Mouse (Mus musculus) megakaryocyte, embryonic 14.5 days (primary cell): ENCODE measurements around the gene Cpsf4. TPM values are rescaled to one million over a fixed set of nuclear protein-coding genes. Genes with fewer than 3 reads are reported as not detected.
A peak's percentile ranks its signal among the peaks of the same experiment; 100 is the strongest.
"Not testable (repeated sequence)": the region's sequence is repeated elsewhere in the genome, so short reads cannot be mapped to it uniquely, and the experiment has no call there.

Experiments
- H3K27me3 ChIP-seq: replicated peaks from 2 replicates; pipeline ENCODE3; 2012; ENCODE audit warnings: inconsistent platforms
- H3K36me3 ChIP-seq: replicated peaks from 2 replicates; pipeline ENCODE3; 2012; ENCODE audit warnings: low read length, inconsistent platforms, mixed read lengths
- H3K4me1 ChIP-seq: 2 replicates; pipeline ENCODE4 v1.6.1; 2012; ENCODE audit warnings: inconsistent platforms
- H3K4me3 ChIP-seq: replicated peaks from 2 replicates; pipeline ENCODE3; 2012; ENCODE audit warnings: moderate library complexity, mild to moderate bottlenecking, inconsistent platforms
- H3K9me3 ChIP-seq: 2 replicates; pipeline ENCODE4 v1.6.1; 2012; ENCODE audit warnings: inconsistent platforms
- FLI1 ChIP-seq: IDR thresholded peaks from 2 replicates; pipeline ENCODE4 v1.6.1; 2012; ENCODE audit warnings: low read length, inconsistent platforms, mixed read lengths
- GATA1 ChIP-seq: IDR thresholded peaks from 3 replicates; pipeline ENCODE4 v1.6.1; 2012; ENCODE audit warnings: mixed read lengths, low read length, inconsistent platforms, borderline replicate concordance
- polyA plus RNA-seq: library from polyadenylated mRNA; stranded (reverse); fragments of >175 nt; gene quantifications from 2 replicates; pipeline ENCODE4 v1.2.3, GENCODE M21; 2012; ENCODE audit warnings: low replicate concordance; ENCODE audit not compliant: insufficient read depth

Cpsf4 gene
- polyA plus RNA-seq, 1 experiment, result 53.5 TPM

DNA sequence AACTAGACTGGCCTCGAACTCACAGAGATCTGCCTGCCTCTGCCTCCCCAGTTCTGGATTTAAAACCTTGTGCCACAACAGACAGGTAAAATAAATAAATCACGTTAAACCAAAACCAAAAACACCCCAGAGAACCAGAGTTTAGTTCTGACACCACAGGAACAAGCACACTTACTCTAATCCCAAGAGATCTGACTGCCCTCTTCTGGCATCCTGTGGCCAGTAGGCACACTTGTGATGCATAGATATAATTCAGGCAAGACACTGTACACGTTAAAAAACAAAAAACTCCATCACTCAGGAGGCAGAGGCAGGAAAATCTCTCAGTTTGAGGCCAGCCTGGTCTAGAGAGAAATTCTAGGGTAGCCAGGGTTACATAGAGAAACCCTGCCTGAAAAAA is 35.4 kb downstream of the Cpsf4 start:
- Histone ChIP-seq H3K4me3 (no peak overlapping the region), H3K4me1 (peaks cover 42% of the 10 kb centered on the region), H3K9me3 (no peaks in the 10 kb centered on the region), H3K27me3 (no peaks in the 10 kb centered on the region), H3K36me3 (peaks cover 32% of the 10 kb centered on the region)
- TF ChIP-seq GATA1, result no peak
- no peak for TF ChIP-seq FLI1

DNA sequence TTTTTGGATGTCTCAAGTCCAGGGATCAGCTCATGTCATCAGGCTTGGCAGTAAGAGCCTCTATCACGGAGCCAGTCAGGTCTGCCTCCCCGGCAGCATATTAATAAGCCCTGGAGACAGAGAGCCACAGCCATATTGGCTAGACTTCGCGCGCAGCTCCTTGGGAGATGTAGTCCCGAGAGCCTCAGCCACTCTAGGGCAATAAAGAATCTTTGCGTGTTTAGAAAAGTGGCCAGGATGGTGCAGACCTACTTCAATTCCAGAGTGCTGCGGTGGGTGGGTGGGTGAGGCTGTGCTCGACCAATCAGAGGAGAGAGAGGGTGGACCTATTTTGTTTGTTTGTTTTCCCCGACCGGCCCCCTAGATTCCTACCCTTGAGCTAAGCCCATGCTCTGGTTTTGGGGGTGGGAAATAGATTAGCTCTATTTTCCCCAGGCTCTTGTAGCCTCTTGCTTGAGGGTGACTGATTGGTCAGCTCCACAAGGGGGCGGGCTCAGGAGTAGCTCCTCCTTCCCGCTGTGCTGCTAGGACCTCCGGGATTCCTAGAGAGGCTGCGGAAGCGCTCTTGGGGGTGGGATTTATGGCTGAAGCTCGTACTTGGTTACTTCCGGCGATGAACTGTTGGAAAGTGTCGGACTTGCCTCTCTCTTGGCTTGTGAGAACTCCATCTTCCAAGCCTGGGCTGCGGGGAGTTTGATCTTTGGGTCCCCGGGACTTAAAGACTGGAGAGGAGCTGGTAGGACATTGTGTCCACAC is 37.1 kb downstream of the Cpsf4 start, which contains the start of gene Zkscan5:
TSS of gene Zkscan5 (plus strand) at position 627 of the 756 bp plus-strand sequence.
- peaks cover 38% of the 10 kb centered on the region for H3K4me1 ChIP-seq
- no peaks in the 10 kb centered on the region for H3K27me3 ChIP-seq
- peaks cover 26% of the 10 kb centered on the region for H3K36me3 ChIP-seq
- H3K4me3 ChIP-seq, result peak within 1 kb of the TSS; percentile 93
- H3K9me3 ChIP-seq, result no peaks in the 10 kb centered on the region
- 0 out of 2 replicates have a peak, but pooled peaks have one; percentile 56 for TF ChIP-seq FLI1
- TF ChIP-seq GATA1, result no peak

DNA sequence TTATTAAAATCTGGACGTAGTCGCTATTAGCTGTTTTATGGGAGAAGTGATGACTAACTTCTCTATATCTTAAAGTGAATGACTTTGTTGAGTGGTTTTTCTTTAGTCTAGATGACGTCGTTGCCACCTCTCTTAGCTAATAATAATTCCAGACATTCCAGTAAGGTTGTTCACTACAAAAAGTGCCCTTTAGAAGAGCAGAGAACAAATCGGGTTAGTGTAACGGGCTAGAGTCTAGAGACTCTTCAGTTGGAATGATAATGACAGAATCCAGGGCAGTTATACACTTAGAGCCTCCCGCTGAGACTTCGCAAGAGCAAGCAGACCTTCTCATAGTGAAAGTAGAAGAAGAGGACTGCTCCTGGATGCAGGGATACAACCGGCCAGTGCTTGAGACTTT is 38.0 kb downstream of the Cpsf4 start:
- Histone ChIP-seq H3K36me3 (peaks cover 28% of the 10 kb centered on the region), H3K4me1 (peaks cover 29% of the 10 kb centered on the region), H3K4me3 (peak overlapping the region; percentile 93), H3K27me3 (no peaks in the 10 kb centered on the region), H3K9me3 (no peaks in the 10 kb centered on the region)
- TF ChIP-seq GATA1 (no peak), FLI1 (no peak)

DNA sequence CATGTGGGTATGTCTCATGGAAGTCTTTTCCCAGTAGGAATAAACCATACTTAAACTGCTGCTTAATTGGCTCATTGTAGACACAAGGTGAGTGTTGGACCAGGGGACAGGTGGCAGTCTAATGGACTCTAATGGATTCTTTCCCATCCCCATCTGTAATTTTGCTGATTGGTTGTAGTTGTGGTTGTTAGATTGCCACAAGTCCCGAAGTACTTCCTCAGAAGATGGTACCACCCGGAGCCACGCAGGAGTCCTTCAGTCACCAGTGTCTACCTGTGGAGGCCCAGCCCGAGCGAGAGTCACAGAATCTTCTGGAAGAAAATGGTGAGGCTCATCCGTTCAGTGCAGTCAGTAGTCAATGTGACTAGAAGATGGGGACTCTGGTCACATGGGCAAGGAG is 40.4 kb downstream of the Cpsf4 start:
- Histone ChIP-seq H3K27me3 (no peaks in the 10 kb centered on the region), H3K36me3 (peaks cover 50% of the 10 kb centered on the region), H3K9me3 (no peaks in the 10 kb centered on the region), H3K4me1 (peaks cover 19% of the 10 kb centered on the region), H3K4me3 (no peak overlapping the region)
- TF ChIP-seq GATA1 (no peak), FLI1 (no peak)

DNA sequence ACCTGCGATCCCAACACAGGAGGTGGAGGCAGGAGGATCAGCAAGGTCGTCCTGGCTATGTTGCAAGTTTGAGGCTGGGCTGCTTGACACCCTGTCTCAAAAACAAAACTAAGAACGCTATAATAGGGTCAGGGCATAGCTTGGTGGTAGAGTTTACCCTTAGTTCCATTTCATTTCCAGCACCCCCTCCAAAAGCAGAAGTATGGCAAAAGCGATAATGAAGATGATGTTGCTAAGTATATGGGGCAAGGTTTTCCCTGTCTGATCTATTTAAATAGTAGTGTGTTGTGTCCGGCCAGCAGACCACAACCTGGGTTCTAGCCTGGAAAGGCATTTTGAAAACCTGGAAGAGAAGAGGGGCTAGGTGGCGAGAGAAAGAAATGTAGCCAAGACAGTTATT is 40.9 kb downstream of the Cpsf4 start:
- TF ChIP-seq FLI1 (no peak), GATA1 (no peak)
- Histone ChIP-seq H3K4me1 (peaks cover 16% of the 10 kb centered on the region), H3K9me3 (no peaks in the 10 kb centered on the region), H3K36me3 (peaks cover 55% of the 10 kb centered on the region), H3K27me3 (no peaks in the 10 kb centered on the region), H3K4me3 (no peak overlapping the region)

DNA sequence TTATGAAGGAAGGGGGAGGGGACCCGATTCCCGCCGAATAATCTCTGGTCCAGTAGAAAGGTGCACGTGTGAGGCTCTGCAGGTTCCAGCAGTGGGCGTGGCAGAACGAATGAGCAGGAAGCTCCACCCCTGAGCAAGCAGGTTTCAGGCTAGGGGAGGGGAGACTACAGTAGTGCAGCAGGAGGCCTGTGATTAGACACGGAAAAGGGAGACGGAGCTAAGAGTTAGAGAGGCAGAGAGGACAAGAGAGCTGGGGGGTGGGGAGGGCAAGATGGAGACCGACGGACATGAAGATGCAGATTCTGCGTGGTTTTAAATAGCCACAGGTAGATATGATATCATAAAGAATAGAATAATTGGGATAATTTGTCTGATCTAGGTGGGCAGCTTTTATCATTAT is 41.4 kb downstream of the Cpsf4 start:
- not testable (repeated sequence) for H3K9me3 ChIP-seq, H3K4me3 ChIP-seq, H3K27me3 ChIP-seq
- H3K36me3 ChIP-seq, result peaks cover 60% of the 10 kb centered on the region
- peaks cover 14% of the 10 kb centered on the region for H3K4me1 ChIP-seq

DNA sequence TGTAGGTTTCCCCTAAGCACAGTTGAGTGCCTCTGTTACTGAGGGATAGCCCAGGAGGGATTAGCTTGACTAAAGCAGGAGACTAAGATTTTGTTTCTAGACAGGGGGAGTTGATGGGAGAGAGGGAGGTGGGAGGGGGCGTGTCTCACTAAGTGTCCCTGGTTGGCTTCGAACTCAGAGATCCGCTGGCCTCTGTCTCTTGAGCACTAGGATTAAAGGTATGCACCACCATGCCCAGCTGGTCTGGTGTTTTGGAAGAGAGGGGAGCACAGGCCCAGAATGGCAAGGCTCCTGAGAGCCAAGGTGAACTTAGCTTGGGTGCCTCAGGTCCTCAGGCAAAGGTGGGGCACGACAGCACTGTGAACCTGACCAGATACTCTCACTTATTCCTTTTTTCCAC is 44.3 kb downstream of the Cpsf4 start:
- no peaks in the 10 kb centered on the region for H3K9me3 ChIP-seq
- H3K4me1 ChIP-seq, result peaks cover 3% of the 10 kb centered on the region; the same call in 1 of the 2 replicates
- no peaks in the 10 kb centered on the region for H3K27me3 ChIP-seq
- H3K4me3 ChIP-seq, result no peak overlapping the region
- TF ChIP-seq FLI1, result no peak
- TF ChIP-seq GATA1, result no peak
- peaks cover 83% of the 10 kb centered on the region for H3K36me3 ChIP-seq

DNA sequence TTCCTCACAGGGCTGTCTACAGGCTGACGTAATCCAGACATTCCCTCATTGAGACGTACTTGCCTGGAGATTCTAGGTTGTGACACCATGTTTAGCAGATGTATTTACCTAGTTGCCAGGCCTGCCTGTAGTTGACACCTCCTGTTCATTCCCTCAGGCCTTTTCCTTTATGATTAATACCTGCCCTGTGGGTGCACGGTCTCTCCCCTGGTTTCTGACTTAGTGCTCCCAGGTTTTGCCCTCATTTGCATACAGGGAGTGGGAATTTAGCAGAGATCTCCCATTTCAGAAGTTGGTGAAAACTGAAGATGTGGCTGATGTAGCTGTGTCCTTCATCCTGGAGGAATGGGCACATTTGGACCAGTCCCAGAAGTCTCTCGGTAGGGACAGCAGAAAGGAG is 45.2 kb downstream of the Cpsf4 start:
- TF ChIP-seq GATA1 (no peak), FLI1 (no peak)
- no peaks in the 10 kb centered on the region for H3K27me3 ChIP-seq
- 0 out of 2 replicates have a peak, but pooled peaks cover 3% of the 10 kb centered on the region for H3K4me1 ChIP-seq
- no peak overlapping the region for H3K4me3 ChIP-seq
- H3K9me3 ChIP-seq, result no peaks in the 10 kb centered on the region
- H3K36me3 ChIP-seq, result peaks cover 82% of the 10 kb centered on the region

DNA sequence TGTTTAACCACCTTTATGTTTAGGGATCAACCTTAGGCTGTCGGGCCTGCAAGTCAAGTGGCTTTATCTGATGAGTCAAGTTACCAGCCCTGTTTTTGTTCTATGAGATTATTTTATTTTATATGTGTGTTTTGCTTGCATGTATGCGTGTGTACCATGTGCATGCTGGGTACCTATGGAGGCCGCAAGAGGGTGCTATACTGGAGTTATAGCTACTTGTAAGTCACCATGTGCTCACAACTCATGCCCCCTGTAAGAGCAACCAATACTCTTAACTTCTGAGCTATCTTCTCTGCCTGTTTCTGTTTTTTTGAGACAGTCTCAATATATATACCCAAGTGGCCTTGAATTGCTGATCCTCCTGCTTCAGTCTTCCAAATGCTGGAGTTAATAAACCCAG is 46.5 kb downstream of the Cpsf4 start:
- Histone ChIP-seq H3K4me3 (no peak overlapping the region), H3K9me3 (no peaks in the 10 kb centered on the region), H3K36me3 (peaks cover 83% of the 10 kb centered on the region), H3K27me3 (no peaks in the 10 kb centered on the region), H3K4me1 (no peaks in the 10 kb centered on the region)
- no peak for TF ChIP-seq GATA1
- no peak for TF ChIP-seq FLI1

DNA sequence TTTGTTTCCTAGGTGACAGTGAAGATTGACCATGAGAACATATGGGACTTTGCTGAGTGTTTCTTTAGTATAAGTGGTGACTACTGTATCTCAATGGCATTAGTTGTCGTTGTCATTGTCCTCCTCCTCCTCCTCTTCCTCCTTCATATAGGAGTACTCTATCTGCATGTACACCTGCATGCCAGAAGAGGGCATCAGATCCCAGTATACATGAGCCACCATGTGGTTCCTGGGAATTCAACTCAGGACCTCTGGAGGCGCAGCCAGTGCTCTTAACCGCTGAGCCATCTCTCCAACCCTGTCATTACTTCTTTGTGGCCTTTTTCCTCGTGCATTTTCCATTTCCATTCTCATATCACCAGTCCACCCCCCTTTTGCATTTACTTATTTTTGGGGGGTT is 47.7 kb downstream of the Cpsf4 start:
- Histone ChIP-seq H3K9me3 (no peaks in the 10 kb centered on the region), H3K27me3 (no peaks in the 10 kb centered on the region), H3K4me1 (no peaks in the 10 kb centered on the region), H3K36me3 (peaks cover 85% of the 10 kb centered on the region), H3K4me3 (no peak overlapping the region)
- no peak for TF ChIP-seq FLI1
- no peak for TF ChIP-seq GATA1

DNA sequence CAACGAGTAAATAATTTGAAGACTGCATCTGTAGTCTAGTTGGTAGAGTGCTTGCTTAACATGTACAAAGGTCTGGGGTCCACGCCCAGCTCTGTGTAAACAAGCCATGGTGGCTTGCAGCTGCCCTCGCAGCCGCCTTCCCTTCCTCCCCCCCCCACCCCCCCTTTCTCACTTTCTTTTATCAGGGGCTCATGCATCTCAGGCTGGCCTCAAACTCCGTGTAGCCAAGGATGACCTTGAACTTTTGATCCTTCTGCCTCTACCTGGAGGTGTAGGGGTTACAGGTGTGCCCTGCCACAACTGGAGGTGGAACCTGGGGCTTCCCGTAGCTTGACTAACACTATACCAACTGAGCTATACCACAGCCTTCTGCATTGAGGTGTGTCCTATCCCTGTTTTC is 50.7 kb downstream of the Cpsf4 start:
- TF ChIP-seq GATA1 (no peak), FLI1 (no peak)
- Histone ChIP-seq H3K9me3 (no peaks in the 10 kb centered on the region), H3K4me1 (no peaks in the 10 kb centered on the region; the same call in 1 of the 2 replicates), H3K36me3 (peaks cover 79% of the 10 kb centered on the region), H3K27me3 (no peaks in the 10 kb centered on the region), H3K4me3 (no peak overlapping the region)
